Mouse (Mus musculus): ENCODE measurements around the gene Washc4.

The Washc4 gene

GRCm38 (mm10) chr10:83636191-83636590 is 92.6 kb downstream of the Washc4 start:
- DNase-seq (ENCODE audit: low read depth, low spot score) = no peak

GRCm38 (mm10) chr10:83637295-83637694 is 93.7 kb downstream of the Washc4 start:
- DNase-seq (ENCODE audit: low read depth, low spot score) = no peak

- DNase-seq (ENCODE audit: low read depth, low spot score) = no peak
Measured at GRCm38 (mm10) chr10:83639881-83640386, 96.4 kb downstream of the Washc4 start.

GRCm38 (mm10) chr10:83641641-83642040 is 98.1 kb downstream of the Washc4 start:
- DNase-seq (ENCODE audit: low read depth, low spot score) = no peak

- DNase-seq (ENCODE audit: low read depth, low spot score) = no peak
Measured at GRCm38 (mm10) chr10:83644167-83644566, 100.6 kb downstream of the Washc4 start.

GRCm38 (mm10) chr10:83644865-83645715 is 101.5 kb downstream of the Washc4 start:
- DNase-seq (ENCODE audit: low read depth, low spot score) = no peak

GRCm38 (mm10) chr10:83645716-83645990 is 102.1 kb downstream of the Washc4 start:
- DNase-seq (ENCODE audit: low read depth, low spot score) = no peak
